Mouse (Mus musculus) urinary bladder, adult 2 months (tissue): ENCODE data around the gene Kcnk2. TPM values are rescaled to one million over a fixed set of nuclear protein-coding genes. Genes with fewer than 3 reads are reported as not detected.
"Not testable (repeated sequence)": the region's sequence is repeated elsewhere in the genome, so short reads cannot be mapped to it uniquely, and the experiment has no call there.

Experiments used
- DNase-seq: peaks from one replicate; pipeline ENCODE4 v3.0.0; 2022; ENCODE audit warnings: low spot score
- polyA plus RNA-seq: library from polyadenylated mRNA; depleted of rRNA; stranded (reverse); fragments of >200 nt; gene quantifications from 2 replicates; pipeline ENCODE4 v1.2.3, GENCODE M21; 2012

Gene Kcnk2
- polyA plus RNA-seq, 1 experiment, result 7.5 TPM

GRCm38 (mm10) chr1:189343301-189344251, 58.5 kb downstream of the Kcnk2 start:
- DNase-seq, result peak; percentile 29

DNA sequence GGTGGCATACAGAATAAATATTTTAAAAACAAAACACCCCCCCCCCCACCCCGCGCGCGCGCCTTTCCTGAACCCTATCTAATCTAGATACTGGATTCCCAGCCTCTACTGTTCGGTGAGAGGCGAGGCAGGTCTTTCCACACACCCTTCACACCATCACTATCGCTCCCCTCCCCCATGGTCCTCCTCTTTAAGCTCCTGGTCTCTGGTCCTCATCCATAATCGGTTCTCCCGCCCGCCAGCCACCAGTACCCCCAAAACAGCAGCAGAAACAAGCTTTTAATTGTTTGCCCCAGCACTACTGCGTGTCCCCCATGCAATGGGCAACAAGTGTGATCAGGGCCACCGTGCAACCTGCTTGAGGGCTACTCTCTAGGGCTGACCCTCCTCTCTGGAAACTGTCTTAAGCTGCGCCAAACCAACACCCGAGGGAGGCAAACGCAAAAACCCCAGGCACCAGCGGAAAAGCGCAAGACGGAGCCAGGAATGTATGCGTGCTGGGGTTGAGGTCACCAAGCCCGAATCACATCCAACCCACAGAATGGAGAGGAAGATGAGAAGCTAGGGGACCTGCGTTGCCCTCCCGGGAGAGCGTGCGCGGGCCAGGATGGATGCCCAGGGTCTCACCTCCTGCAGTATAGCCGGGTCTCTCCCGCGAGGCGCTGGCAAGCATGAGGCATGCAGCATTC, 59.5 kb downstream of the Kcnk2 start:
- DNase-seq, result no peak

DNA sequence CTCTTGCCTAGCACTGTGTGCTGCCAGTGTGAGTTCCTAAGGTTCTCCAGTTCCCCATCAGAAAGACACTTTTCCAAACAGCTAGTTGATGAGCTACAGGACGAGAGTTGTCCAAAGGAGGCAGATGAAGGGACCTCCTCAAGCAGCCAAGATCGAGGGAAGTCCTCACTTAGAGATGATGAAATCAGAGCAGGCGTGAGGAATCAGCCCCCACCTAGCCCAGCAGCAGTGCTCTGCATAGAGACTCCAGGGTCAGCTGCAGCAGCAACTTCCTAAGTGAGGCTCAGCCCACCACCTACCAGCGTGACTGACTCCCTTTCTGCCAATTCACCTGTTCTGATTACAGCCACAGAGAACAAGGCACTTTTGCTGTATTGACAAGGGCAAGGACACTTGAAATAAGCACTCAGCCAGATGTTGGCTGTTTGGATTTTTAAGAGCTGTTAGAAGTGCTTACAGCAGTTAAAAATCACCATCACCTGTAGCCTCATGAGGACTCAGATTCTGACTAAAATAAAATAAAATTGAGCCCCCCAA, 60.6 kb downstream of the Kcnk2 start:
- DNase-seq, result no peak

GRCm38 (mm10) chr1:189315896-189316295, 86.2 kb downstream of the Kcnk2 start:
- no peak for DNase-seq

DNA sequence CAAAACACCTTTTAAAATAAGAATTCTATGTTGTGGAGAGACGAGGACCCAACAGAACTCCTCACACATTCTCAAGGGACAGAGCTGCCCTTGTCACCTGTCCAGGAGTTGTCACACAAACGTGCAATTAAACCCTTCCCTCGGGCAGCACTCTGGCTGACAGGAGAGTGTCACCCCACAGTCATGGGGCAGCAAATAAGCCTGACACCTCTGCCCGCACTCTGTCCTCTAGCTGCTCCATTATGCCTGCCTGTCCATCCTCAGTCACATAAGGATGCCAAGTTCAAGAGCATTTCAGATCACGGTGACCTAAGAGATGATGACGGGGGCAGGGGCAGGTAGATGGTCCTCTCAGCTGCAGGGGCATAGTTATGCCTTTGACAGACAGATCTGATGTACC, 87.6 kb downstream of the Kcnk2 start:
- DNase-seq, result no peak

DNA sequence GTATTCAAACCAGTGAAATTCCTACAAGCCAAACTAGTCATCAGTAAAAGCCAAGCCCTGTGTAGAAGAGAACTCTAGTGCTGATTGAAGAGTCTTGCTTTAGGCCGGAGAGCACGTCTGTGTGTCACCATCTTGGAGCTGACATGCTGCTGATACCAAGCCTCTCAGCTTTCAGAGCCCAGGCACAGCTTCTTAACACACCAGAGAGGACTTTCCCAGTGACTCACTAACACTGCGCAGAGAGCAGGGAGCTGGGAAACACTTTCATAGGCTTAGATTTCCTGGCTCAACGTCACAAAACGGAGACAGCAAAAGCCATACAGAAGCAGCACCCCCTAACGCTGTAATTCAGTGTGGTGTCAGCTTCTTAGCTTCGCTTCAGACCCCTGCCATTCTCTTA, 88.3 kb downstream of the Kcnk2 start:
- no peak for DNase-seq

- no peak for DNase-seq
Observed at GRCm38 (mm10) chr1:189310145-189310544, 91.9 kb downstream of the Kcnk2 start.

GRCm38 (mm10) chr1:189304988-189305522, 97.0 kb downstream of the Kcnk2 start:
- DNase-seq, result no peak

GRCm38 (mm10) chr1:189303001-189303400, 99.1 kb downstream of the Kcnk2 start:
- no peak for DNase-seq

GRCm38 (mm10) chr1:189293679-189294406, 108.2 kb downstream of the Kcnk2 start:
- DNase-seq, result no peak

GRCm38 (mm10) chr1:189290885-189291284, 111.2 kb downstream of the Kcnk2 start:
- DNase-seq, result no peak

- no peak for DNase-seq
Observed at GRCm38 (mm10) chr1:189288948-189289347, 113.1 kb downstream of the Kcnk2 start.

- no peak for DNase-seq
Observed at GRCm38 (mm10) chr1:189272281-189272680, 129.8 kb downstream of the Kcnk2 start.

- no peak for DNase-seq
Observed at GRCm38 (mm10) chr1:189253631-189254030, 148.4 kb downstream of the Kcnk2 start.

GRCm38 (mm10) chr1:189253207-189253606, 148.9 kb downstream of the Kcnk2 start:
- DNase-seq, result no peak

DNA sequence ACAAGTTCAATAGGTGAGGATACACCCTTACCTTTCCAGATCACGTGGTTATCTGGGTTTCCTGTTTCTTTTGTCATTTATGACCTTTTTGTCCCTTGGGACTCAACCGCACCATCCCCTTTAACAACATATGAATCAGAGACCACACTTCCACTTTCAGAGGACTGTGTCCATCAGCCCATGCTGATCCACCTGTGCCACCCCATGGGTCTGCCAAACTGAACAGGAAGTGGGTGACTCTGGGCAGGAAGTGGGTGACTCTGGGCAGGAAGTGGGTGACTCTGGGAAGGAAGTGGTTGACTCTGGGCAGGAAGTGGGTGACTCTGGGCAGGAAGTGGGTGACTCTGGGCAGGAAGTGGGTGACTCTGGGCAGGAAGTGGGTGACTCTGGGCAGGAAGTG, 158.9 kb downstream of the Kcnk2 start:
- DNase-seq, result not testable (repeated sequence)

GRCm38 (mm10) chr1:189235261-189235660, 166.8 kb downstream of the Kcnk2 start:
- DNase-seq, result no peak

DNA sequence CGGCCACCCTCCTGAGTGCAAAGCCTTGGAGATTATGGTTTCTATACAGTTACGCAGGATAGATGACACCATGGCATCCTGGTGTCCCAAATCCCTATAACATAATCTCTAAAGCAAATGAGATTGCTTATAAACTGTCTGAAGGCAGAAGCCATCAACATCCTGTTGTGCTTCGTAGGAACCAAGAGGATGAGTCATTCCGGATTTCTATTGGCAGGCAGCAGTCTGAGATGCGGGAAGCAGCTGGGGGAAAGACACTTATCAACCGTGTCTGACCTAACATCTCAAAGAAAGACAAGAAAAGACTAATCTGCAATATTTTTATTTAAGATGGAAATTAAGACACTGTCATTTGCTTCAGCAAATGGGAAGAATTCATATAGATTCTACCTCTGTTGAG, 169.2 kb downstream of the Kcnk2 start:
- DNase-seq, result no peak

DNA sequence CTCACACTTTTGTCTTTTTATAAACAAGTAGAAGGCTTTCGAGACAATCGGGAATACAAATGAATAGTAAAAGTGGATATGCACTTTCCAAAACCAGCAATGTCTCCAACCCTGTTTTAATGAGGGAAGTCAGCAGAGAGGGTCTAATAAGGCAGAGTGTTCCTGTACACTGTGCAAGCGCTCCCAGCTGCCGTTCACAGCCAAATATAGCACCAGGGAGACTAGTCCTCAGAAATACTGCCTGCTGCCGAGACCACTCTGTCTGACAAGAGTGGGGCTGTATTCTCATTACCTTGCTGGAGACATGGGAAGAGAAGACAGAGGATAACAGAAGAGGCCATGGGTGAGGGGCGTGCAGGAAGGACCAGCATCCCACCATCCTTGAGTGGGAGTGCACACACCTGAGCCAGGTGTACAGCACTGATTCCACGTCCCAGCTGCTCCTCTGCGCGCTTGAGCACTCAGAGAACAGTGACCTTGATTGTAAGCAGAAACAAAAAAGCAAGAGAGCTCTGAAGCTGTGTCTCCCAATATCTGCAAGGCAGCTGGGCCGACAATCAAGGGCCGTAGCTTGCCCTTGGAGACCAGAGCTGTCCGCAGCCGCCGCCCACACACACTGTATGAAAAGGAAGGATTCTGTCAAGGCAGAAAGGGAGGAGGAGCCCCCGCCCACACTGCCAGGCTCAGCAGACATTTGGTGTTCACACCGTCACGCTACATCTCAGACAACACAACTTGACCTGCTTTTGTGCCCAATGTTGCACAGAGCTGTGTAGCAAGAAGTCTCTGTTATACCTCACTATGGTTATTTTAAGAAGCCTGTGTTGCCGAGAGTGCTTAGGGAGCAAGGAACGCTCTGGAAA, 173.6 kb downstream of the Kcnk2 start:
- DNase-seq, result no peak

DNA sequence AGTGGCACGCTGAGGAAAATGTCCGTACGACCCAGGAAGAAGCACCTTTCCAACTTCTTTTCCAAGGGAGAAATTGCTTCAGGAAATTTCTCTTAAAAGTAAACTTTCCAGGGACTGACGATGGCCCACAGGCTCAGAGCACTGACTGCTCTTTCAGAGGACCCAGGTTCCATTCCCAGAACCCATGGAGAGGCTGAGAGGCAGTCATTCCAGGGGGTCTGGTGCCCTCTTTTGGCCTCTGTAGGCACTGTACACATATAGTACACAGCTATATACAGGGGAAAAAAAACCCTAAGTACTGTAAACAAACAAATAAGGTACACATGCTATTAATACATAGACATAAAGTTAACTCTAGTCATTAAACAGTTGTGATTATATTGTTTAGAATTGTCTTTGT, 174.6 kb downstream of the Kcnk2 start:
- DNase-seq, result no peak

DNA sequence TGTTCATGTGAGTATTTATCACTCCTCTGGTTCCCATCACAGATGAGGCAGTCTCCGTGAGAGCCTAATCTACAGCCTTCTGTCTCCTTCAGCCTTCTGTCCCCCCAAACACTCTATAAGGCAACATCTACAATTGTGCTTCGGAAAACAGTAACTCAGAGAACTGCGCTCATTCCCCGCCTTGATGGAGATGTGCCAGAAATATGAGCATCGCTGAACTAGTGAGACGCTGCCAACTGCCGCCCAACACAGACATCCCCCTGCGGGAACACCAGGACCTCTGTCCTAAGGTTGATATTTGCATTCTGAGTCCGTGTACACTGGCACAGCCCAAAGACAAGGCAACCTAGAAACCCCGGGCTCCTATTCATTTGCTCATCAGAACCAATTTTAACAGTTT, 183.0 kb downstream of the Kcnk2 start:
- DNase-seq, result no peak
